Mouse (Mus musculus) duodenum, adult 2 months (tissue): Measurements from ENCODE around the gene Ndufa1. TPM values are rescaled to one million over a fixed set of nuclear protein-coding genes. Genes with fewer than 3 reads are reported as not detected.

Source experiments
- polyA plus RNA-seq: library from polyadenylated mRNA; depleted of rRNA; stranded (reverse); fragments of >200 nt; gene quantifications from 2 replicates; pipeline ENCODE4 v1.2.3, GENCODE M21; 2012; ENCODE audit warnings: low replicate concordance; rRNA removed

Gene Ndufa1
- 71.2 and 175 TPM in 2 replicates for polyA plus RNA-seq

DNA sequence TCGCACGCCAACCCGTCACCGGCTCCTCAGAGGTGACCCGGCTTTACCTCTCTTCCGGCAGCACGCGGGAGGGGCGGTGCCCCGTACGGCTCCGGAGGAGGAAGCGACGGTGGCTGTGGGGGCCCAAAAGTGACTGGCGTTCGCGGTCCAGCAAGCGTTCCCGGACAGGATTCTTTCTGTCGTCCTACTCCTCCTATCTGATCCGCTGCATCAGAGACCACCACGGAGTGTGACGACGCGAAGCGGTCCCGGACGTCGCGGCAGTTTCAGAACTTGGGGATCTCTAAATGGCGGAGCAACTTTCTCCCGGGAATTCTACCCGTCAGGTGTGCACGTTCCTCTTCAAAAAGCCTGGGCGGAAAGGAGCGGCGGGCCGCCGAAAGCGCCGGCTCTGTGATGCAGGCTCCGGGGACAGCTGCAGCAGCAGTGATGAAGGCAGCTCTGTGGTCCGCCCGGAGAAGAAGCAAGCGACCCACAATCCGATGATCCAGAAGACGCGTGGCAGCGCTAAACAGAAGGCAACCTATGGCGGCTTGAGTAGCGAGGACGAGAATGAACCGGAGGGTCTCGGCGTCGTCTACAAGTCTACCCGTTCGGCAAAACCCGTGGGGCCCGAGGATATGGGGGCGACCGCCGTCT is at the start of gene Ndufa1, which contains the start of gene Rnf113a1:
TSS of gene Ndufa1 (minus strand) at position 59 of the 639 bp plus-strand sequence.
TSS of gene Rnf113a1 (plus strand) at position 141 of the 639 bp plus-strand sequence.

GRCm38 (mm10) chrX:37222158-37222557 is 31.2 kb upstream of the Ndufa1 start, which contains the start of gene Rhox1:
Gene Rhox1 (minus strand): TSS chrX:37222258.

DNA sequence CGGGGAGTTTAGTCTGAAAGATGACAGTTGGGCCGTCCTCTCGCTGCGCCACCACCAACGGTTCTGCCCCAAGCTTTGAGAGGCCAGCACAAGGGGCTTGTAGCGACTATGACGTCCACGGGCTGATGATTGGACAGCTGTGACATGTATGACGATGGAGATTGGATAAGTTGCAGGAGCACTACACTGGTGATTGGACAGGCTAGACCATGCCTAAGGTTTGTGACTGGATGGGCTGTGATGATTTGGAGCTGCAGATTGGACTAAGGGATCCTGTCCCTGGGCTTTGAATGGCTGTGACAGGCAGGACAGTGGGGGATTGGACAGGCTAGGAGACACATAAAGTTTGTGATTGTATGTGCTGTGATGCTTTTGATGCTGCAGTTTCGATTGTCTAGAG is 20.0 kb upstream of the Ndufa1 start, which contains the start of gene Gm9:
TSS of gene Gm9 (minus strand) at position 101 of the 400 bp plus-strand sequence.

GRCm38 (mm10) chrX:37168742-37169141 is 22.2 kb downstream of the Ndufa1 start, which contains the start of gene Akap14:
Gene Akap14 (minus strand): TSS chrX:37168842.

Other genes with a start within 250 kb of the Ndufa1 start
- 0.91 and 2.8 TPM in 2 replicates for gene Sept6, start 199.4 kb downstream of the Ndufa1 start, polyA plus RNA-seq
- gene Sowahd, start 142.3 kb downstream of the Ndufa1 start, polyA plus RNA-seq, result 0.36 TPM in 1 of 2 replicates, not detected in the other
- gene Rpl39, start 105.8 kb downstream of the Ndufa1 start, polyA plus RNA-seq, result 4.4 and 5.6 TPM in 2 replicates
- 0.21 and 0.32 TPM in 2 replicates for gene Upf3b, start 80.8 kb downstream of the Ndufa1 start, polyA plus RNA-seq
- gene Nkap, start 64.4 kb downstream of the Ndufa1 start, polyA plus RNA-seq, result 0.83 and 1.0 TPM in 2 replicates
- 0.06 TPM in 1 of 2 replicates, not detected in the other for gene Akap14, start 22.3 kb downstream of the Ndufa1 start, polyA plus RNA-seq
- 0.85 and 1.2 TPM in 2 replicates for gene Rnf113a1, start 82 bp upstream of the Ndufa1 start, polyA plus RNA-seq
- gene Gm9, start 19.9 kb upstream of the Ndufa1 start, polyA plus RNA-seq, result not detected in 2 replicates
- not detected in 2 replicates for gene Rhox1, start 31.1 kb upstream of the Ndufa1 start, polyA plus RNA-seq
- not detected in 2 replicates for gene Rhox2a, start 53.8 kb upstream of the Ndufa1 start, polyA plus RNA-seq
- gene Rhox3a, start 58.8 kb upstream of the Ndufa1 start, polyA plus RNA-seq, result not detected in 2 replicates
- gene Rhox4a, start 74.2 kb upstream of the Ndufa1 start, polyA plus RNA-seq, result not detected in 2 replicates
- not detected in 2 replicates for gene Rhox3a2, start 188.9 kb upstream of the Ndufa1 start, polyA plus RNA-seq
- gene Rhox4a2, start 199.7 kb upstream of the Ndufa1 start, polyA plus RNA-seq, result not detected in 2 replicates
- not detected in 2 replicates for gene Rhox2b, start 220.9 kb upstream of the Ndufa1 start, polyA plus RNA-seq
- not detected in 2 replicates for gene Rhox4b, start 241.3 kb upstream of the Ndufa1 start, polyA plus RNA-seq